Mouse (Mus musculus) liver, embryonic 12.5 days (tissue): ENCODE results near the gene Camta1. TPM values are rescaled to one million over a fixed set of nuclear protein-coding genes. Genes with fewer than 3 reads are reported as not detected.
A peak's percentile ranks its signal among the peaks of the same experiment; 100 is the strongest.

Experiments used
- ATAC-seq: fragments of 200-750 bp; cut with Nextera tagmentation; 2 replicates; pipeline ENCODE4 v1.8.0; 2017; ENCODE audit warnings: moderate number of reproducible peaks, mild to moderate bottlenecking, moderate library complexity
- H3K27ac ChIP-seq: fragments of 300-500 bp; sonication (generic); 2 replicates; pipeline ENCODE4 v1.5.1; 2016; ENCODE audit warnings: mild to moderate bottlenecking
- H3K27me3 ChIP-seq: fragments of 300-500 bp; sonication (generic); replicated peaks from 2 replicates; pipeline ENCODE4 v1.6.1; 2016; ENCODE audit warnings: mild to moderate bottlenecking, moderate library complexity
- H3K36me3 ChIP-seq: fragments of 300-500 bp; sonication (generic); 2 replicates; pipeline ENCODE4 v1.6.1; 2016; ENCODE audit warnings: mild to moderate bottlenecking, moderate library complexity
- H3K4me1 ChIP-seq: fragments of 300-500 bp; sonication (generic); 2 replicates; pipeline ENCODE4 v1.6.1; 2016
- H3K4me2 ChIP-seq: fragments of 300-500 bp; sonication (generic); 2 replicates; pipeline ENCODE4 v1.6.1; 2016; ENCODE audit warnings: mild to moderate bottlenecking, moderate library complexity
- H3K4me3 ChIP-seq: fragments of 300-500 bp; sonication (generic); 2 replicates; pipeline ENCODE4 v1.5.1; 2016; ENCODE audit warnings: mild to moderate bottlenecking, moderate library complexity
- H3K9ac ChIP-seq: fragments of 300-500 bp; sonication (generic); 2 replicates; pipeline ENCODE4 v1.6.1; 2016; ENCODE audit warnings: mild to moderate bottlenecking, moderate library complexity
- H3K9me3 ChIP-seq: fragments of 300-500 bp; sonication (generic); replicated peaks from 2 replicates; pipeline ENCODE4 v1.6.1; 2016; ENCODE audit warnings: mild to moderate bottlenecking, moderate library complexity
- WGBS: fragments of 180-500 bp; shearing (Covaris S2); methylation state at CpG from one replicate; pipeline ENCODE4 v1.1.7; 2016; ENCODE audit not compliant: insufficient replicate concordance; 5-methylcytosine and 5-hydroxymethylcytosine counted together
- polyA plus RNA-seq: library from polyadenylated mRNA; unstranded; fragments of >200 nt; fragmentation: Nextera tagmentation; extraction: Ambion mirVana; gene quantifications from 2 replicates; pipeline ENCODE4 v1.2.1, GENCODE M21; 2016

The Camta1 gene
- polyA plus RNA-seq, 1 experiment from 2014 or later: 49.6 TPM

GRCm38 (mm10) chr4:151859275-151859674 is 2.4 kb downstream of the Camta1 start:
- H3K27me3 ChIP-seq: no peaks in the 10 kb centered on the region
- ATAC-seq: no peak
- WGBS: 14% methylated on average over 7 of the region's 7 CpGs
- H3K4me1 ChIP-seq: peaks cover 65% of the 10 kb centered on the region
- peak overlapping the region; percentile 99 for H3K4me2 ChIP-seq
- H3K36me3 ChIP-seq: peaks cover 16% of the 10 kb centered on the region
- peak overlapping the region; percentile 67 for H3K27ac ChIP-seq
- H3K9ac ChIP-seq: 0 out of 2 replicates have a peak overlapping the region, but pooled peaks have one; percentile 10
- no peaks in the 10 kb centered on the region for H3K9me3 ChIP-seq
- H3K4me3 ChIP-seq: peak overlapping the region; percentile 10

- Histone ChIP-seq H3K27ac (no peak overlapping the region), H3K4me1 (peaks cover 58% of the 10 kb centered on the region), H3K4me3 (no peak overlapping the region), H3K9ac (no peak overlapping the region), H3K4me2 (no peak overlapping the region), H3K9me3 (no peaks in the 10 kb centered on the region), H3K36me3 (peaks cover 16% of the 10 kb centered on the region), H3K27me3 (no peaks in the 10 kb centered on the region)
- no peak for ATAC-seq
- WGBS: 60% methylated on average over 3 of the region's 3 CpGs
Measured at GRCm38 (mm10) chr4:151853949-151854348, 7.7 kb downstream of the Camta1 start.

- Histone ChIP-seq H3K27ac (no peak overlapping the region), H3K9ac (no peak overlapping the region), H3K4me1 (peaks cover 51% of the 10 kb centered on the region), H3K9me3 (no peaks in the 10 kb centered on the region), H3K4me3 (no peak overlapping the region), H3K4me2 (no peak overlapping the region), H3K36me3 (peaks cover 11% of the 10 kb centered on the region), H3K27me3 (no peaks in the 10 kb centered on the region)
- peak; percentile 49; the same call in 1 of the 2 replicates for ATAC-seq
- 48% methylated on average over 2 of the region's 2 CpGs for WGBS
Measured at GRCm38 (mm10) chr4:151851179-151851578, 10.5 kb downstream of the Camta1 start.

GRCm38 (mm10) chr4:151842591-151842990 is 19.1 kb downstream of the Camta1 start:
- 42% methylated on average over 2 of the region's 2 CpGs for WGBS
- Histone ChIP-seq H3K9ac (no peak overlapping the region), H3K27ac (no peak overlapping the region), H3K27me3 (no peaks in the 10 kb centered on the region), H3K4me1 (peaks cover 49% of the 10 kb centered on the region), H3K36me3 (no peaks in the 10 kb centered on the region), H3K9me3 (no peaks in the 10 kb centered on the region), H3K4me3 (no peak overlapping the region), H3K4me2 (no peak overlapping the region)
- no peak for ATAC-seq

- Histone ChIP-seq H3K4me3 (no peak overlapping the region), H3K4me2 (no peak overlapping the region), H3K9me3 (no peaks in the 10 kb centered on the region), H3K27me3 (no peaks in the 10 kb centered on the region), H3K27ac (no peak overlapping the region), H3K9ac (no peak overlapping the region), H3K4me1 (peaks cover 51% of the 10 kb centered on the region), H3K36me3 (0 out of 2 replicates have a peak, but pooled peaks cover 4% of the 10 kb centered on the region)
- WGBS: 45% methylated on average over 2 of the region's 2 CpGs
- ATAC-seq: no peak
Measured at GRCm38 (mm10) chr4:151838518-151838917, 23.2 kb downstream of the Camta1 start.

GRCm38 (mm10) chr4:151835860-151836259 is 25.8 kb downstream of the Camta1 start:
- no peak overlapping the region for H3K9ac ChIP-seq
- no peaks in the 10 kb centered on the region for H3K9me3 ChIP-seq
- no peaks in the 10 kb centered on the region for H3K27me3 ChIP-seq
- H3K4me1 ChIP-seq: peaks cover 32% of the 10 kb centered on the region
- H3K4me3 ChIP-seq: no peak overlapping the region
- 76% methylated on average over 3 of the region's 3 CpGs for WGBS
- ATAC-seq: no peak
- H3K27ac ChIP-seq: no peak overlapping the region
- no peak overlapping the region for H3K4me2 ChIP-seq
- H3K36me3 ChIP-seq: 0 out of 2 replicates have a peak, but pooled peaks cover 4% of the 10 kb centered on the region

- Histone ChIP-seq H3K9me3 (no peaks in the 10 kb centered on the region), H3K4me3 (no peak overlapping the region), H3K27ac (no peak overlapping the region), H3K4me1 (peaks cover 25% of the 10 kb centered on the region), H3K27me3 (no peaks in the 10 kb centered on the region), H3K36me3 (peaks cover 9% of the 10 kb centered on the region), H3K9ac (no peak overlapping the region), H3K4me2 (no peak overlapping the region)
- no peak for ATAC-seq
- 91% methylated on average over 10 of the region's 10 CpGs for WGBS
Measured at GRCm38 (mm10) chr4:151834536-151834935, 27.1 kb downstream of the Camta1 start.

- no peak for ATAC-seq
- H3K9me3 ChIP-seq: no peaks in the 10 kb centered on the region
- H3K27ac ChIP-seq: no peak overlapping the region
- no peaks in the 10 kb centered on the region for H3K27me3 ChIP-seq
- H3K4me2 ChIP-seq: no peak overlapping the region
- H3K36me3 ChIP-seq: peaks cover 13% of the 10 kb centered on the region
- peaks cover 21% of the 10 kb centered on the region for H3K4me1 ChIP-seq
- WGBS: 61% methylated on average over 7 of the region's 7 CpGs
- H3K4me3 ChIP-seq: no peak overlapping the region
- no peak overlapping the region for H3K9ac ChIP-seq
Measured at GRCm38 (mm10) chr4:151833940-151834449, 27.7 kb downstream of the Camta1 start.

- peaks cover 12% of the 10 kb centered on the region for H3K36me3 ChIP-seq
- H3K4me1 ChIP-seq: peaks cover 9% of the 10 kb centered on the region; the same call in 1 of the 2 replicates
- WGBS: 55% methylated on average over 3 of the region's 3 CpGs
- no peak overlapping the region for H3K27ac ChIP-seq
- no peak overlapping the region for H3K4me2 ChIP-seq
- no peak overlapping the region for H3K4me3 ChIP-seq
- ATAC-seq: no peak
- H3K27me3 ChIP-seq: no peaks in the 10 kb centered on the region
- H3K9me3 ChIP-seq: no peaks in the 10 kb centered on the region
- no peak overlapping the region for H3K9ac ChIP-seq
Measured at GRCm38 (mm10) chr4:151827840-151828239, 33.8 kb downstream of the Camta1 start.

- H3K4me2 ChIP-seq: no peak overlapping the region
- no peak for ATAC-seq
Measured at GRCm38 (mm10) chr4:151827356-151827755, 34.3 kb downstream of the Camta1 start.

GRCm38 (mm10) chr4:151823963-151824362 is 37.7 kb downstream of the Camta1 start:
- Histone ChIP-seq H3K9me3 (no peaks in the 10 kb centered on the region), H3K27ac (no peak overlapping the region), H3K36me3 (peaks cover 7% of the 10 kb centered on the region; the same call in 1 of the 2 replicates), H3K4me2 (no peak overlapping the region), H3K27me3 (no peaks in the 10 kb centered on the region), H3K4me3 (no peak overlapping the region), H3K9ac (no peak overlapping the region), H3K4me1 (peaks cover 34% of the 10 kb centered on the region)
- no peak for ATAC-seq
- 66% methylated on average over 3 of the region's 3 CpGs for WGBS

More at GRCm38 (mm10) chr4:151827356-151827755, 34.3 kb downstream of the Camta1 start:
- no peaks in the 10 kb centered on the region for H3K9me3 ChIP-seq
- H3K27me3 ChIP-seq: no peaks in the 10 kb centered on the region
- H3K4me1 ChIP-seq: peaks cover 12% of the 10 kb centered on the region; the same call in 1 of the 2 replicates
- H3K36me3 ChIP-seq: peaks cover 12% of the 10 kb centered on the region
- no peak overlapping the region for H3K4me3 ChIP-seq
- H3K9ac ChIP-seq: no peak overlapping the region
- H3K27ac ChIP-seq: no peak overlapping the region

- H3K36me3 ChIP-seq: peaks cover 7% of the 10 kb centered on the region; the same call in 1 of the 2 replicates
- H3K27ac ChIP-seq: no peak overlapping the region
- H3K4me1 ChIP-seq: peaks cover 41% of the 10 kb centered on the region
- no peaks in the 10 kb centered on the region for H3K9me3 ChIP-seq
- WGBS: 37% methylated on average over 2 of the region's 2 CpGs
- no peaks in the 10 kb centered on the region for H3K27me3 ChIP-seq
- no peak overlapping the region for H3K4me2 ChIP-seq
- 0 out of 2 replicates have a peak, but pooled peaks have one; percentile 46 for ATAC-seq
- H3K4me3 ChIP-seq: no peak overlapping the region
- no peak overlapping the region for H3K9ac ChIP-seq
Measured at GRCm38 (mm10) chr4:151822986-151823385, 38.7 kb downstream of the Camta1 start.
